Mouse (Mus musculus) olfactory bulb, adult 2 months (tissue): ENCODE results near the gene Pcnt.

Experiments used
- CTCF ChIP-seq: fragments of 200-500 bp; IDR thresholded peaks from 2 replicates; pipeline ENCODE4 v1.5.1; 2012; ENCODE audit warnings: low read depth, mild to moderate bottlenecking, low read length, moderate library complexity; ENCODE audit not compliant: insufficient read depth
- POLR2A ChIP-seq: fragments of 200-500 bp; IDR thresholded peaks from 2 replicates; pipeline ENCODE4 v1.6.1; 2012; ENCODE audit warnings: mild to moderate bottlenecking, low read depth, low read length, moderate library complexity; ENCODE audit not compliant: insufficient read depth

DNA sequence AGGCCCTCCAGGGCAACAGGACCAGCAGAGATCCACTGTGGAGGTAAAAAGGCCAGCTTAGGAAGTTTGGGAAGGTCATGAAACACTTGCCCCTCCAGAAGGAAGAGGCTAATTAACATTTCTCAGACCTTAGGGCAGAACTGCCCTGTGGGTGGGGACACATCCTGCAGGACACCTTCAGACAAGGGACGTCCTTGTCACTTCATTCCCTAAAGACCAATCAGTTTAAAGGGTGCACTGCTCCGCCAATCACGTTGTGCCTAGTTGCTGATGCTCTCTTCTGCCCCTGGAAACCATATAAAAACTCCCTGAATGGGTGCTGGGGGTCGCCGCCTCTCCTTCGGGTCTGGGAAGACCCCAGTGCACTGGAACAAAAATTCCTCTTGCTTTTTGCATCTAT, 20.1 kb upstream of the Pcnt start:
- TF ChIP-seq POLR2A: no peak
- TF ChIP-seq CTCF: no peak
